Mouse (Mus musculus) layer of hippocampus, adult 8-10 months (tissue): ENCODE results near the gene Gatad2b. TPM values are rescaled to one million over a fixed set of nuclear protein-coding genes. Genes with fewer than 3 reads are reported as not detected.

ENCODE experiments used
- microRNA-seq, 2 experiments: library from miRNA; unstranded; fragments of <30 nt; microRNA quantifications; one replicate each; pipeline ENCODE4 v1.2.0; 2022
- total RNA-seq, 4 experiments: library from RNA; stranded (reverse); gene quantifications; 2 replicates each; pipeline ENCODE4 v1.2.4; 2022

Gene Gatad2b
- total RNA-seq, 4 experiments from 2014 or later = 100 to 109 (median 104) TPM

Small RNA genes lying within 50 kb of the gene (microRNA-seq; reads per million reads assigned to microRNA genes)
- 0.25 to 1.9 reads per million in 2 experiments for gene Mir7012

Other genes starting within 250 kb of the Gatad2b start
- 100 to 1,000 TPM in 1 of 4 experiments, 10 to 100 TPM in 3; 94.7 to 111 (median 99.1) TPM for gene 4933434E20Rik, start 241.5 kb upstream of the Gatad2b start, total RNA-seq
- gene Ubap2l, start 240.6 kb upstream of the Gatad2b start, total RNA-seq = 100 to 1,000 TPM; 165 to 186 (median 173) TPM
- gene Tpm3, start 220.5 kb upstream of the Gatad2b start, total RNA-seq = 100 to 1,000 TPM; 143 to 186 (median 163) TPM
- under 1 TPM; 0.16 to 0.41 (median 0.32) TPM for gene Nup210l, start 189.0 kb upstream of the Gatad2b start, total RNA-seq
- 1,000 to 10,000 TPM in 3 of 4 experiments, 100 to 1,000 TPM in 1; 970 to 1,112 (median 1,031) TPM for gene Rps27, start 79.5 kb upstream of the Gatad2b start, total RNA-seq
- 10 to 100 TPM in 1 of 4 experiments, 1 to 10 TPM in 3; 7.4 to 10.4 (median 7.7) TPM for gene Rab13, start 79.5 kb upstream of the Gatad2b start, total RNA-seq
- 10 to 100 TPM; 36.9 to 38.2 (median 37.4) TPM for gene Jtb, start 61.6 kb upstream of the Gatad2b start, total RNA-seq
- gene Creb3l4, start 49.7 kb upstream of the Gatad2b start, total RNA-seq = under 1 TPM in 2 of 4 experiments, not detected in 2; 0.23 to 0.45 TPM
- 10 to 100 TPM; 43.0 to 64.2 (median 50.4) TPM for gene Slc39a1, start 45.0 kb upstream of the Gatad2b start, total RNA-seq
- 10 to 100 TPM; 39.7 to 43.8 (median 42.8) TPM for gene Crtc2, start 39.0 kb upstream of the Gatad2b start, total RNA-seq
- 10 to 100 TPM; 32.8 to 38.7 (median 33.0) TPM for gene Dennd4b, start 28.0 kb upstream of the Gatad2b start, total RNA-seq
- gene Slc27a3, start 96.8 kb downstream of the Gatad2b start, total RNA-seq = 10 to 100 TPM in 3 of 4 experiments, 1 to 10 TPM in 1; 9.1 to 12.7 (median 12.1) TPM
- 10 to 100 TPM; 56.4 to 85.0 (median 73.0) TPM for gene Ints3, start 140.4 kb downstream of the Gatad2b start, total RNA-seq
- gene Npr1, start 172.7 kb downstream of the Gatad2b start, total RNA-seq = 1 to 10 TPM; 5.1 to 6.7 (median 5.8) TPM
- gene Ilf2, start 182.9 kb downstream of the Gatad2b start, total RNA-seq = 10 to 100 TPM; 84.2 to 89.7 (median 87.4) TPM
- gene Snapin, start 197.9 kb downstream of the Gatad2b start, total RNA-seq = 10 to 100 TPM; 54.7 to 68.9 (median 63.0) TPM
- gene Chtop, start 216.3 kb downstream of the Gatad2b start, total RNA-seq = 100 to 1,000 TPM; 146 to 155 (median 153) TPM
- gene S100a1, start 221.2 kb downstream of the Gatad2b start, total RNA-seq = 100 to 1,000 TPM in 2 of 4 experiments, 10 to 100 TPM in 2; 87.1 to 154 (median 123) TPM
- gene S100a13, start 221.3 kb downstream of the Gatad2b start, total RNA-seq = 10 to 100 TPM; 16.9 to 33.3 (median 24.9) TPM
- 1 to 10 TPM in 1 of 4 experiments, under 1 TPM in 1, not detected in 2; 0.49 to 1.3 TPM for gene S100a14, start 233.7 kb downstream of the Gatad2b start, total RNA-seq
- 100 to 1,000 TPM in 2 of 4 experiments, 10 to 100 TPM in 2; 69.8 to 134 (median 102) TPM for gene S100a16, start 244.1 kb downstream of the Gatad2b start, total RNA-seq